Mouse (Mus musculus) spleen, adult 2 months (tissue): ENCODE data around the gene Olfr818. TPM values are rescaled to one million over a fixed set of nuclear protein-coding genes. Genes with fewer than 3 reads are reported as not detected.
"Not testable (repeated sequence)": the region's sequence is repeated elsewhere in the genome, so short reads cannot be mapped to it uniquely, and the experiment has no call there.

Experiments used
- DNase-seq, 2 experiments: peaks; one replicate each; pipeline versions ENCODE4 v3.0.0 to v3.0.0-alpha.2; 2012 to 2021; ENCODE audit warnings: low spot score in 2 of 2, low read depth in 1 of 2
- H3K27ac ChIP-seq: fragments of 200-500 bp; 2 replicates; pipeline ENCODE4 v1.5.1; 2012; ENCODE audit warnings: low read length, inconsistent platforms; ENCODE audit not compliant: insufficient read depth
- H3K27me3 ChIP-seq: fragments of 200-500 bp; 2 replicates; pipeline ENCODE4 v1.6.1; 2012; ENCODE audit warnings: mild to moderate bottlenecking, moderate library complexity, low read length, inconsistent platforms; ENCODE audit not compliant: control insufficient read depth, insufficient read depth
- H3K36me3 ChIP-seq: fragments of 200-500 bp; 2 replicates; pipeline ENCODE4 v1.6.1; 2012; ENCODE audit warnings: mild to moderate bottlenecking, low read length, inconsistent platforms; ENCODE audit not compliant: control insufficient read depth, insufficient read depth
- H3K4me1 ChIP-seq: fragments of 200-500 bp; 2 replicates; pipeline ENCODE4 v1.6.1; 2011; ENCODE audit warnings: inconsistent platforms; ENCODE audit not compliant: control insufficient read depth, insufficient read depth, insufficient read length
- H3K4me3 ChIP-seq: fragments of 200-500 bp; 2 replicates; pipeline ENCODE4 v1.5.1; 2011; ENCODE audit warnings: mild to moderate bottlenecking, inconsistent platforms; ENCODE audit not compliant: insufficient read depth, insufficient read length; ENCODE audit errors: extremely low read depth
- CTCF ChIP-seq: fragments of 200-500 bp; IDR thresholded peaks from 2 replicates; pipeline ENCODE4 v1.5.1; 2011; ENCODE audit warnings: mild to moderate bottlenecking, inconsistent platforms; ENCODE audit not compliant: insufficient read depth, insufficient read length, insufficient replicate concordance; ENCODE audit errors: extremely low read depth
- POLR2A ChIP-seq: fragments of 200-500 bp; IDR thresholded peaks from 2 replicates; pipeline ENCODE4 v1.6.1; 2011; ENCODE audit warnings: low read depth, low read length, inconsistent platforms
- WGBS: fragments of 180-500 bp; shearing (Covaris S2); methylation state at CpG from one replicate; pipeline ENCODE4 v1.1.7; 2018; 5-methylcytosine and 5-hydroxymethylcytosine counted together
- polyA plus RNA-seq: library from polyadenylated mRNA; depleted of rRNA; stranded (reverse); fragments of >200 nt; gene quantifications from 2 replicates; pipeline ENCODE4 v1.2.3, GENCODE M21; 2012; rRNA removed

Olfr818 gene
- not detected in 2 replicates for polyA plus RNA-seq

GRCm38 (mm10) chr10:129949000-129949399, at the start of gene Olfr818:
Olfr818 (minus strand) TSS chr10:129949100.
- Histone ChIP-seq H3K27ac (no peak within 1 kb of the TSS), H3K36me3 (no peaks in the 10 kb centered on the region), H3K4me3 (no peak within 1 kb of the TSS), H3K27me3 (no peaks in the 10 kb centered on the region), H3K4me1 (no peaks in the 10 kb centered on the region)
- WGBS, result 91% methylated on average over 2 of the region's 2 CpGs
- TF ChIP-seq POLR2A (no peak), CTCF (no peak)
- no peak for DNase-seq

GRCm38 (mm10) chr10:129984962-129985361, 36.1 kb upstream of the Olfr818 start, which contains the start of gene Gm10310:
Gm10310 (minus strand) TSS chr10:129985062.
- H3K4me3 ChIP-seq, H3K4me1 ChIP-seq, H3K36me3 ChIP-seq, H3K27ac ChIP-seq, H3K27me3 ChIP-seq, DNase-seq: not testable (repeated sequence)
- WGBS, result no CpG with 5 or more reads among the region's 1 CpGs

- WGBS, result no CpG with 5 or more reads among the region's 3 CpGs
- not testable (repeated sequence) for H3K4me1 ChIP-seq, H3K4me3 ChIP-seq
Measured at GRCm38 (mm10) chr10:129981867-129982266, 33.0 kb upstream of the Olfr818 start.

GRCm38 (mm10) chr10:129976040-129976439, 27.1 kb upstream of the Olfr818 start, which contains the start of gene Olfr247:
Olfr247 (minus strand) TSS chr10:129976140.
- not testable (repeated sequence) for H3K4me1 ChIP-seq, H3K27me3 ChIP-seq, H3K4me3 ChIP-seq, H3K27ac ChIP-seq, H3K36me3 ChIP-seq, DNase-seq
- no CpG with 5 or more reads among the region's 2 CpGs for WGBS

More at GRCm38 (mm10) chr10:129981867-129982266, 33.0 kb upstream of the Olfr818 start:
- not testable (repeated sequence) for DNase-seq, H3K27ac ChIP-seq, H3K36me3 ChIP-seq, H3K27me3 ChIP-seq

- not testable (repeated sequence) for H3K27ac ChIP-seq, DNase-seq, H3K27me3 ChIP-seq, H3K4me1 ChIP-seq, H3K4me3 ChIP-seq, H3K36me3 ChIP-seq
- WGBS, result no CpG with 5 or more reads among the region's 3 CpGs
Measured at GRCm38 (mm10) chr10:129972994-129973393, 24.1 kb upstream of the Olfr818 start.

- H3K4me3 ChIP-seq, H3K27ac ChIP-seq, H3K4me1 ChIP-seq, H3K27me3 ChIP-seq, DNase-seq, H3K36me3 ChIP-seq: not testable (repeated sequence)
- 84% methylated on average over 2 of the region's 2 CpGs for WGBS
Measured at GRCm38 (mm10) chr10:129967166-129967565, 18.3 kb upstream of the Olfr818 start, which contains the start of gene Olfr819. Olfr819 (minus strand) TSS chr10:129967266.

GRCm38 (mm10) chr10:129966232-129966631, 17.3 kb upstream of the Olfr818 start:
- DNase-seq, H3K27me3 ChIP-seq, H3K27ac ChIP-seq, H3K36me3 ChIP-seq, H3K4me1 ChIP-seq, H3K4me3 ChIP-seq: not testable (repeated sequence)
- 78% methylated on average over 2 of the region's 3 CpGs for WGBS

- no peak within 1 kb of the TSS for H3K27ac ChIP-seq
- DNase-seq, result no peak
- H3K36me3 ChIP-seq, result no peaks in the 10 kb centered on the region
- 56% methylated on average over 1 of the region's 1 CpGs for WGBS
- no peaks in the 10 kb centered on the region for H3K4me1 ChIP-seq
- TF ChIP-seq CTCF (no peak), POLR2A (no peak)
- H3K4me3 ChIP-seq, result no peak within 1 kb of the TSS
- H3K27me3 ChIP-seq, result no peaks in the 10 kb centered on the region
Measured at GRCm38 (mm10) chr10:129915497-129915896, 33.4 kb downstream of the Olfr818 start, which contains the start of gene Olfr816. Olfr816 (minus strand) TSS chr10:129915597.

- H3K4me3 ChIP-seq, H3K4me1 ChIP-seq, H3K27me3 ChIP-seq, H3K27ac ChIP-seq, H3K36me3 ChIP-seq, DNase-seq: not testable (repeated sequence)
- 65% methylated on average over 1 of the region's 1 CpGs for WGBS
Measured at GRCm38 (mm10) chr10:129905767-129906166, 43.1 kb downstream of the Olfr818 start, which contains the start of gene Olfr815. Olfr815 (minus strand) TSS chr10:129905867.
